Mouse (Mus musculus) liver, embryonic 14.5 days (tissue): Measurements from ENCODE around the gene Olfr47. TPM values are rescaled to one million over a fixed set of nuclear protein-coding genes. Genes with fewer than 3 reads are reported as not detected.

Source experiments
- ATAC-seq: fragments of 200-750 bp; cut with Nextera tagmentation; 2 replicates; pipeline ENCODE4 v1.8.0; 2017; ENCODE audit warnings: moderate number of reproducible peaks, mild to moderate bottlenecking, moderate library complexity; ENCODE audit not compliant: insufficient read depth
- DNase-seq, 3 experiments: peaks; one replicate each; pipeline ENCODE4 v3.0.0-alpha.2; 2012 to 2013; ENCODE audit warnings: low read depth in 3 of 3, low spot score in 3 of 3
- H3K27ac ChIP-seq: fragments of 300-500 bp; sonication (generic); 2 replicates; pipeline ENCODE4 v1.5.1; 2014; ENCODE audit warnings: moderate library complexity, mild to moderate bottlenecking, control low read depth, inconsistent platforms
- H3K27me3 ChIP-seq: fragments of 300-500 bp; sonication (generic); 2 replicates; pipeline ENCODE4 v1.6.1; 2014; ENCODE audit warnings: mild to moderate bottlenecking, low read length, moderate library complexity; ENCODE audit not compliant: control insufficient read depth, insufficient read depth
- H3K36me3 ChIP-seq: fragments of 300-500 bp; sonication (generic); replicated peaks from 2 replicates; pipeline ENCODE4 v1.6.1; 2014; ENCODE audit warnings: low read depth; ENCODE audit not compliant: control insufficient read depth, insufficient read depth
- H3K4me1 ChIP-seq, 2 experiments: fragments of 200-500 bp in 1 of 2; fragments of 300-500 bp in 1 of 2; sonication (generic) in 1 of 2; replicated peaks; 2 replicates each; pipeline ENCODE4 v1.6.1; 2012 to 2014; ENCODE audit warnings: antibody characterized with exemption in 1 of 2, inconsistent platforms in 1 of 2, low read length in 1 of 2; ENCODE audit not compliant: control insufficient read depth in 2 of 2, insufficient read depth in 2 of 2
- H3K4me2 ChIP-seq: fragments of 300-500 bp; sonication (generic); 2 replicates; pipeline ENCODE4 v1.6.1; 2014; ENCODE audit warnings: low read depth, mild to moderate bottlenecking, control low read depth, moderate library complexity
- H3K4me3 ChIP-seq, 2 experiments: fragments of 200-500 bp in 1 of 2; fragments of 300-500 bp in 1 of 2; sonication (generic) in 1 of 2; 2 replicates each; pipeline ENCODE4 v1.5.1; 2012 to 2014; ENCODE audit warnings: low read depth in 2 of 2, low read length in 2 of 2, mild to moderate bottlenecking in 2 of 2, control low read depth in 1 of 2, inconsistent platforms in 1 of 2, moderate library complexity in 1 of 2; ENCODE audit not compliant: insufficient read depth in 1 of 2
- H3K9ac ChIP-seq: fragments of 300-500 bp; sonication (generic); replicated peaks from 2 replicates; pipeline ENCODE4 v1.6.1; 2014; ENCODE audit warnings: mild to moderate bottlenecking, control low read depth, moderate library complexity
- H3K9me3 ChIP-seq: fragments of 300-500 bp; sonication (generic); 2 replicates; pipeline ENCODE4 v1.6.1; 2016; ENCODE audit warnings: low read length, mixed read lengths; ENCODE audit not compliant: control insufficient read depth
- CTCF ChIP-seq: IDR thresholded peaks from 2 replicates; pipeline ENCODE4 v1.5.1; 2016; ENCODE audit warnings: antibody characterized with exemption, low read depth, control low read depth
- EP300 ChIP-seq: IDR thresholded peaks from 2 replicates; pipeline ENCODE4 v1.6.1; 2016; ENCODE audit warnings: antibody characterized with exemption, low read depth
- WGBS: fragments of 180-500 bp; shearing (Covaris S2); extraction: QIAGEN DNeasy Blood & Tissue Kit; methylation state at CpG from one replicate; pipeline ENCODE4 v1.1.7; 2014; ENCODE audit not compliant: insufficient replicate concordance; 5-methylcytosine and 5-hydroxymethylcytosine counted together
- polyA plus RNA-seq, 2 experiments: library from polyadenylated mRNA; depleted of rRNA in 1 of 2; stranded (reverse) in 1 of 2; unstranded in 1 of 2; fragments of >200 nt; fragmentation: Nextera tagmentation in 1 of 2; extraction: Ambion mirVana in 1 of 2; gene quantifications; 2 replicates each; pipeline versions ENCODE4 v1.2.1 to v1.2.3; 2012 to 2014

The Olfr47 gene
- polyA plus RNA-seq, 2 experiments = not detected

GRCm38 (mm10) chr6:43265363-43266041 is 34.2 kb downstream of the Olfr47 start, which contains the start of gene Arhgef5:
Arhgef5 (plus strand) TSS chr6:43265582.
- TF ChIP-seq EP300 (no peak), CTCF (no peak)
- peaks cover 5% of the 10 kb centered on the region for H3K27me3 ChIP-seq
- under 1% methylated on average over 48 of the region's 48 CpGs for WGBS
- ATAC-seq (peak; percentile 68), DNase-seq (peak in 1 of 3 experiments; percentile 6)
- peak within 1 kb of the TSS; percentile 50 for H3K4me2 ChIP-seq
- no peak within 1 kb of the TSS for H3K27ac ChIP-seq
- no peaks in the 10 kb centered on the region for H3K36me3 ChIP-seq
- peaks cover 0 to 9% of the 10 kb centered on the region in 2 experiments; a peak in 2 of 4 replicates for H3K4me1 ChIP-seq
- H3K4me3 ChIP-seq = peak within 1 kb of the TSS; percentile 52 to 59
- peak within 1 kb of the TSS; percentile 32 for H3K9ac ChIP-seq
- H3K9me3 ChIP-seq = no peaks in the 10 kb centered on the region

GRCm38 (mm10) chr6:43266356-43266755 is 35.0 kb downstream of the Olfr47 start:
- Histone ChIP-seq H3K4me1 (peaks cover 0 to 9% of the 10 kb centered on the region in 2 experiments; a peak in 2 of 4 replicates), H3K9me3 (no peaks in the 10 kb centered on the region), H3K27ac (no peak overlapping the region), H3K36me3 (no peaks in the 10 kb centered on the region), H3K9ac (no peak overlapping the region), H3K27me3 (peaks cover 5% of the 10 kb centered on the region), H3K4me3 (peak overlapping the region; percentile 52 to 59), H3K4me2 (peak overlapping the region; percentile 50)
- TF ChIP-seq EP300 = no peak
- no peak for TF ChIP-seq CTCF
- ATAC-seq (peak; percentile 49; the same call in 1 of the 2 replicates), DNase-seq (no peak)
- 3% methylated on average over 8 of the region's 8 CpGs for WGBS

- Histone ChIP-seq H3K27ac (no peak overlapping the region), H3K4me3 (no peak overlapping the region), H3K36me3 (no peaks in the 10 kb centered on the region), H3K9me3 (no peaks in the 10 kb centered on the region), H3K4me2 (no peak overlapping the region), H3K27me3 (no peaks in the 10 kb centered on the region), H3K9ac (no peak overlapping the region), H3K4me1 (no peaks in the 10 kb centered on the region)
- ATAC-seq (no peak), DNase-seq (no peak)
- TF ChIP-seq EP300 (no peak), CTCF (no peak)
These were observed 41.3 kb downstream of the Olfr47 start for GRCm38 (mm10) chr6:43272597-43272996.

- no peak overlapping the region for H3K27ac ChIP-seq
- H3K4me1 ChIP-seq = no peaks in the 10 kb centered on the region
- TF ChIP-seq EP300 = no peak
- no peak for TF ChIP-seq CTCF
- 62% methylated on average over 4 of the region's 4 CpGs for WGBS
- no peak overlapping the region for H3K9ac ChIP-seq
- ATAC-seq (no peak), DNase-seq (no peak)
- H3K27me3 ChIP-seq = no peaks in the 10 kb centered on the region
- no peak overlapping the region for H3K4me3 ChIP-seq
- H3K9me3 ChIP-seq = no peaks in the 10 kb centered on the region
- H3K36me3 ChIP-seq = no peaks in the 10 kb centered on the region
- no peak overlapping the region for H3K4me2 ChIP-seq
These were observed 42.8 kb downstream of the Olfr47 start for GRCm38 (mm10) chr6:43274123-43274522.

- DNase-seq = no peak
- TF ChIP-seq CTCF (peak; percentile 31; the same call in 1 of the 2 replicates), EP300 (no peak)
These were observed 46.9 kb downstream of the Olfr47 start for GRCm38 (mm10) chr6:43278247-43278646.

More at GRCm38 (mm10) chr6:43278247-43278646, 46.9 kb downstream of the Olfr47 start:
- Histone ChIP-seq H3K9ac (no peak overlapping the region), H3K4me3 (no peak overlapping the region), H3K36me3 (no peaks in the 10 kb centered on the region), H3K9me3 (no peaks in the 10 kb centered on the region), H3K4me2 (no peak overlapping the region), H3K27me3 (no peaks in the 10 kb centered on the region), H3K27ac (no peak overlapping the region), H3K4me1 (no peaks in the 10 kb centered on the region)
- ATAC-seq = no peak
